Comparison of ENCODE assay signal across 8 mouse cellular contexts in genomic region chr5:124963806-124964672, GRCm38 (mm10). TPM values are rescaled to one million over a fixed set of nuclear protein-coding genes. Genes with fewer than 3 reads are reported as not detected.
DNase-seq lines count a peak whose midpoint lies in the region; ATAC-seq and TF ChIP-seq lines count a peak whose summit lies in the region.

No protein-coding gene starts in this region.

- WGBS in midbrain, embryonic 10.5 days = 72% methylated on average over 22 of the region's 22 CpGs
- WGBS in midbrain, embryonic 11.5 days = 70% methylated on average over 22 of the region's 22 CpGs
- WGBS in forebrain, embryonic 14.5 days = 73% methylated on average over 22 of the region's 22 CpGs
- WGBS in hindbrain, embryonic 13.5 days = 61% methylated on average over 21 of the region's 22 CpGs
- 29% methylated on average over 22 of the region's 22 CpGs for WGBS in lung, embryonic 14.5 days

- H3K4me1 ChIP-seq in midbrain, embryonic 10.5 days = peaks cover 28% of the 10 kb centered on the region
- peaks cover 4% of the 10 kb centered on the region; the same call in 1 of the 2 replicates for H3K4me1 ChIP-seq in midbrain, embryonic 11.5 days (ENCODE audit: control insufficient read depth, insufficient read depth, low read length)
- peaks cover 5% of the 10 kb centered on the region; the same call in 1 of the 2 replicates for H3K4me1 ChIP-seq in forebrain, embryonic 14.5 days (ENCODE audit: control insufficient read depth, insufficient read depth, low read length)
- H3K4me1 ChIP-seq in hindbrain, embryonic 13.5 days (replicated peaks) = peaks cover 39% of the 10 kb centered on the region
- peaks cover 15% of the 10 kb centered on the region for H3K4me1 ChIP-seq in lung, embryonic 14.5 days (ENCODE audit: insufficient read depth)

- no peaks in the 10 kb centered on the region; the same call in 1 of the 2 replicates for H3K9me3 ChIP-seq in midbrain, embryonic 10.5 days (replicated peaks)
- peaks cover 4% of the 10 kb centered on the region; the same call in 1 of the 2 replicates for H3K9me3 ChIP-seq in midbrain, embryonic 11.5 days (ENCODE audit: control insufficient read depth, low read length)
- H3K9me3 ChIP-seq in forebrain, embryonic 14.5 days (replicated peaks; ENCODE audit: control insufficient read depth, low read length) = no peaks in the 10 kb centered on the region
- H3K9me3 ChIP-seq in hindbrain, embryonic 13.5 days = no peaks in the 10 kb centered on the region
- H3K9me3 ChIP-seq in lung, embryonic 14.5 days (ENCODE audit: low read depth, low read length) = peaks cover 4% of the 10 kb centered on the region; the same call in 1 of the 2 replicates

- H3K27me3 ChIP-seq in midbrain, embryonic 10.5 days (ENCODE audit: low read depth, poor library complexity, severe bottlenecking) = no peaks in the 10 kb centered on the region
- H3K27me3 ChIP-seq in midbrain, embryonic 11.5 days (ENCODE audit: control insufficient read depth, insufficient read depth, low read length) = no peaks in the 10 kb centered on the region
- no peaks in the 10 kb centered on the region for H3K27me3 ChIP-seq in forebrain, embryonic 14.5 days (replicated peaks; ENCODE audit: control insufficient read depth, insufficient read depth, low read length)
- no peaks in the 10 kb centered on the region for H3K27me3 ChIP-seq in hindbrain, embryonic 13.5 days
- no peaks in the 10 kb centered on the region for H3K27me3 ChIP-seq in lung, embryonic 14.5 days (ENCODE audit: insufficient read depth, low read length)

- peak; percentile 33 for DNase-seq in midbrain, embryonic 10.5 days (ENCODE audit: low spot score)
- DNase-seq in midbrain, embryonic 11.5 days (ENCODE audit: low spot score, missing footprints) = no peak
- no peak for DNase-seq in forebrain, embryonic 14.5 days (ENCODE audit: low spot score)
- DNase-seq in layer of hippocampus, postnatal 10 days (ENCODE audit: low spot score in 2 of 2) = peak; percentile 68 to 74
- peak; percentile 87 for DNase-seq in lung, embryonic 14.5 days
- peak; percentile 47 for DNase-seq in right cerebral cortex, postnatal 25 days
- DNase-seq in spleen, adult 18-20 months = no peak

- H3K4me3 ChIP-seq in midbrain, embryonic 10.5 days = no peak overlapping the region
- no peak overlapping the region for H3K4me3 ChIP-seq in midbrain, embryonic 11.5 days (ENCODE audit: low read depth, low read length)
- no peak overlapping the region for H3K4me3 ChIP-seq in forebrain, embryonic 14.5 days (ENCODE audit: low read depth, low read length)
- no peak overlapping the region for H3K4me3 ChIP-seq in hindbrain, embryonic 13.5 days
- H3K4me3 ChIP-seq in lung, embryonic 14.5 days (ENCODE audit: low read depth, low read length) = no peak overlapping the region

- ATAC-seq in midbrain, embryonic 11.5 days (ENCODE audit: low FRiP score) = no peak
- no peak for ATAC-seq in forebrain, embryonic 14.5 days
- peak; percentile 53 for ATAC-seq in hindbrain, embryonic 13.5 days (ENCODE audit: low FRiP score)
- peak; percentile 63 for ATAC-seq in lung, embryonic 14.5 days (ENCODE audit: insufficient read depth)

- no peak overlapping the region for H3K9ac ChIP-seq in midbrain, embryonic 11.5 days (ENCODE audit: low read length)
- peak overlapping the region; percentile 21; the same call in 1 of the 2 replicates for H3K9ac ChIP-seq in forebrain, embryonic 14.5 days (ENCODE audit: low read length)
- 0 out of 2 replicates have a peak overlapping the region, but pooled peaks have one; percentile 4 for H3K9ac ChIP-seq in hindbrain, embryonic 13.5 days
- H3K9ac ChIP-seq in lung, embryonic 14.5 days = peak overlapping the region; percentile 30

- H3K36me3 ChIP-seq in midbrain, embryonic 10.5 days = no peaks in the 10 kb centered on the region
- H3K36me3 ChIP-seq in midbrain, embryonic 11.5 days (ENCODE audit: control insufficient read depth, insufficient read depth, low read length) = no peaks in the 10 kb centered on the region
- no peaks in the 10 kb centered on the region for H3K36me3 ChIP-seq in forebrain, embryonic 14.5 days (ENCODE audit: control insufficient read depth, insufficient read depth, low read length)
- H3K36me3 ChIP-seq in hindbrain, embryonic 13.5 days = no peaks in the 10 kb centered on the region
- H3K36me3 ChIP-seq in lung, embryonic 14.5 days (ENCODE audit: insufficient read depth) = no peaks in the 10 kb centered on the region

- peak overlapping the region; percentile 69 for H3K27ac ChIP-seq in midbrain, embryonic 10.5 days (replicated peaks)
- no peak overlapping the region for H3K27ac ChIP-seq in midbrain, embryonic 11.5 days (ENCODE audit: low read depth, low read length)
- H3K27ac ChIP-seq in forebrain, embryonic 14.5 days (ENCODE audit: low read depth, low read length) = peak overlapping the region; percentile 44; the same call in 1 of the 2 replicates
- peak overlapping the region; percentile 63 for H3K27ac ChIP-seq in hindbrain, embryonic 13.5 days
- peak overlapping the region; percentile 90 for H3K27ac ChIP-seq in lung, embryonic 14.5 days (ENCODE audit: low read depth)

- TF ChIP-seq CTCF in lung, embryonic 14.5 days (IDR thresholded peaks at IDR 0.05; ENCODE audit: low read depth) = peak; percentile 9; the same call in 1 of the 2 replicates

- no peak overlapping the region for H3K4me2 ChIP-seq in midbrain, embryonic 11.5 days
- H3K4me2 ChIP-seq in forebrain, embryonic 14.5 days (ENCODE audit: low read length) = no peak overlapping the region
- peak overlapping the region; percentile 17; the same call in 1 of the 2 replicates for H3K4me2 ChIP-seq in hindbrain, embryonic 13.5 days
- peak overlapping the region; percentile 7 for H3K4me2 ChIP-seq in lung, embryonic 14.5 days

RNA-seq across cellular contexts. Expression of gene Rflna, which starts 39.0 kb away (rescaled TPM):
- 6.8 TPM in 2 replicates for polyA plus RNA-seq in midbrain, embryonic 10.5 days (2016; fragmentation: Nextera tagmentation; extraction: Ambion mirVana)
- 4.0 and 4.4 TPM in 2 replicates for polyA plus RNA-seq in midbrain, embryonic 11.5 days (2014; fragmentation: Nextera tagmentation; extraction: Ambion mirVana)
- 3.2 and 3.5 TPM in 2 replicates for polyA plus RNA-seq in forebrain, embryonic 14.5 days (2014; fragmentation: Nextera tagmentation; extraction: Ambion mirVana)
- 5.9 and 8.3 TPM in 2 replicates for polyA plus RNA-seq in hindbrain, embryonic 13.5 days (2015; fragmentation: Nextera tagmentation; extraction: Ambion mirVana)
- total RNA-seq in layer of hippocampus, postnatal 10 days (2021) = 1 to 10 TPM; 1.5 to 1.7 TPM
- 7.4 and 9.3 TPM in 2 replicates for polyA plus RNA-seq in lung, embryonic 14.5 days (2014; fragmentation: Nextera tagmentation; extraction: Ambion mirVana)

Comparison
In these comparisons a context has a peak if more than half of its experiments do, and no peak if none do; other contexts are left out.
1. DNase-seq: peak in midbrain, embryonic 10.5 days (single experiment), layer of hippocampus, postnatal 10 days (2 of 2), lung, embryonic 14.5 days (single experiment) and right cerebral cortex, postnatal 25 days (single experiment); none in midbrain, embryonic 11.5 days (single experiment), forebrain, embryonic 14.5 days (single experiment) and spleen, adult 18-20 months (0 of 2).
2. ATAC-seq: peak in hindbrain, embryonic 13.5 days (single experiment) and lung, embryonic 14.5 days (single experiment); none in midbrain, embryonic 11.5 days (single experiment) and forebrain, embryonic 14.5 days (single experiment).
3. H3K4me2 ChIP-seq: peak in hindbrain, embryonic 13.5 days (single experiment) and lung, embryonic 14.5 days (single experiment); none in midbrain, embryonic 11.5 days (single experiment) and forebrain, embryonic 14.5 days (single experiment).